Mouse (Mus musculus) cerebellum, postnatal 10 days (tissue): ENCODE measurements around the gene Olfr316.
"Not testable (repeated sequence)": the region's sequence is repeated elsewhere in the genome, so short reads cannot be mapped to it uniquely, and the experiment has no call there.

Experiments
- DNase-seq, 2 experiments: peaks; one replicate each; pipeline ENCODE4 v3.0.0; 2021; ENCODE audit warnings: mixed read lengths in 2 of 2

The Olfr316 gene

DNA sequence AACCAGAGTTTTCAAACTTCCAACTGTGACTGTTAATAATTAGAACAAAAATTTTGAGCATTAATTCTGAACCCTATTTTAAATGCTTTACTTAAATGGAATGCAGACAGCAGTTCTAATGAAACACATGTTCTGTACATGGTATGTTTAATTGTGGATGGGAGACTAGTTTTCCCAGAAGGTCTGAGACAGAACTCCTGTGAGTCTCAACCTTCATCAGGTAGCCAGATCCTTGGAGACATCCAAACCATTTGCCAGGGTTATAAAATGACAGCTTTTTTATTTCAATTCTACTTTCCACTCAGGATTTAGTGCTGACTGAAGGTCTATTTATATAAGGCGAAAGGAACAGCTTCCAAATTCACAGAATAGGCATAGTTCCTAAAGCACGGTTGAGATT lies at the start of gene Olfr316:
Gene Olfr316 (plus strand): TSS at position 301 of the 400 bp plus-strand sequence.
- no peak for DNase-seq

- no peak for DNase-seq
Measured at GRCm38 (mm10) chr11:58709086-58709485, 43.4 kb upstream of the Olfr316 start.

DNA sequence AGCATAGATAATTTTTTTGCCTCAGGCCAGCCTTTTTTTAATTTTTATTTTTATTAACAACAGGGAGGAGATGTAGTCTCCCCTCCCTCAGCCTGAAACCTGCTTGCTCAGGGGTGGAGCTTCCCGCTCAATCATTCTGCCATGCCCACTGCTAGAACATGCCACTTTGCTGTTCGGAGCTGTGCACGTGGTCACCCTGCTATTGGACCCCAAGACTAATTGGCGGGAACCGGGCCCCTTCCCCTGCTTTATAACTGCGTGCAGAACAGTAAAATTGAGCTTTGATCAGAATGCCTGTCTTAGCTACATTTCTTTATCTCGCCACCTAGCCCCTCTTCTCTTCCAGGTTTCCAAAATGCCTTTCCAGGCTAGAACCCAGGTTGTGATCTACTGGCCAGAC lies 34.8 kb upstream of the Olfr316 start:
- not testable (repeated sequence) for DNase-seq

GRCm38 (mm10) chr11:58719701-58720100 lies 32.8 kb upstream of the Olfr316 start:
- no peak for DNase-seq

DNA sequence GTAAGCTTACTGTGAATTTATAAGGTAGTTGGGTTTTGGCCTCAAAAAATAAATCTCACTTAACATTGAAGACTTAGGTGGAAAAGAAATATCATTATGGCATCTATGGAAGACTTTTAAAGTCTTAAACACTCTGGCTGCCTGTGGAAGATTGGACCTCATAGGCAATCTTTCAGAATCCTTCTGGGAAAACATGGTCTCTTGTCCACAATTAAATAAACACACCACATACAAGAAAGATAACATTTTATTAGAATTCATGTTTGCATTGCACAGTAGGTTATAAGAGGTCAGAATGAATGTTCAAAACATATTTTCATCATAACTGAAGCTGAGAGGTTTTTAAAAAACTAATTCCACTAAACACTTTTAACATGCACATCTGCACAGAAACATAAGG lies 28.6 kb upstream of the Olfr316 start, which contains the start of gene Olfr318:
Gene Olfr318 (minus strand): TSS at position 101 of the 400 bp plus-strand sequence.
- no peak for DNase-seq

DNA sequence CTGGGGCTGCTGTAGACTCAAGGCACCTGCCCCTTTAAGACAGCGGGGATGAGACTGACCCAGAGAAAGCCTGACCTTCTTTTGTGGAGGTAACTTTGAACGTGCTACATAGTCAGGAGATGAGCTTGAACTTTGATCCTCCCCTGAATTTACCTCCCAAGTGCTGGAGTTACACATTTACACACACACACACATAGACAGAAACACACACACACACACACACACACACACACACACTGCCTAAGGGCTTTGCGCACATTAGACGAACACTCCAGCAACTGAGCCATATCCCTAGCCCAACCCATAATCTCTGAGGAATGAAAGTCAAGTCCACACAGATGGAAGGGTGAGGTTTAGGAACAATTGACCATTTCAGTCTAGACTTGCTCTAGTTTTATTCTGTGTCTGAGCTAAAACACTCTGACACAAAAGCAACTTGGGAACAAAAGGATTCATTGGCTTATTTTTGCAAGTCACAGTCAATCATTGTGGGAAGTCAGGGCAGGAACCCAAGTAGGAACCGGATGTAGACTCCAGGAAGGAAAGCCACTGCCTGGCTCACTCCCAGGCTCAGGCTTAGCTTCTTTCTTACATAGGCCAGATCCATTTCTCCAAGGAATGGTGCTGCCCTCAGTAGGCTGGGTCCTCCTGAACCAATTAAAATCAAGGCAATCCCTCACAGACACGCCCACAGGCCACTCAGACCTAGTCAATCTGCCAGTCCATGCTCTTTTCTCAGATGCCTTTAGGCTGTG lies 24.5 kb upstream of the Olfr316 start:
- DNase-seq, result not testable (repeated sequence)

DNA sequence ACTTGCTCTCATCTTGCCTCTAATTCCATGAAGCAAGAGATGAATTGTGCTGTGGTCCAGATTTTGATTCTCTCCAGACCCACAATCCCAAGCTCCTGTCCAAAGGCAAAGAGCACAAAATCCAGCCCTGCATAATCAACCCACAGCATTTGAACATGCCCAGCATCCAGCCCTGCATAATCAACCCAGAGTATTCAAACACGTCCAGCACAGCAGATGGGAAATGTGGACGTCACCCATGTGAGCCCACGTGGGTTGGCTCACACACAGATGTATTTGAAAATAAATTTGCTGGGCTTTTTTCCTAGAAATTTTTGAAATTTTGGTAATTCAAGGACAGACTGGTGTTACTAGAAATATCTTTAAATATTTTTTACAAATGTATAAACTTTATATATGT lies 19.2 kb upstream of the Olfr316 start:
- DNase-seq, result peak; percentile 49 to 60

- DNase-seq, result no peak
Measured at GRCm38 (mm10) chr11:58738792-58739262, 13.7 kb upstream of the Olfr316 start, which contains the start of gene Olfr317. Gene Olfr317, minus strand, starts transcription at chr11:58739212.

DNA sequence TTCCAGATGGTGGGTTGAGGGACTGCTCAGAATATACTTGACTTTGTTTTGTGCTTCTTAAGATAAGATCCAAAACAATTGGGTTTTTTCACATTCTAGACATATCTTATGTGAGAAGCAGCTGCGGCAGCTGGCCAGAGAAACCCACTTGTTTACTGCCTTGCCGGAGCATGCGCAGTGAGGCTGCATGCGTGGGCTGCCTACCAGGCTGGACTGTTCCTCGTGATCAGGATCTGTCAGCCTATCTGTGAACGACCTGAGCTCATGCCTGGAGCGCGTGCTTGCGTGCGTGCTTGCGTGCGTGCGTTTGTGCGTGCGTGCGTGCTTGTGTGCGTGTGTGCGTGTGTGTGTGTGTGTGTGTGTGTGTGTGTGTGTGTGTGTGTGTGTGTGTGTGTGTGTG lies 1.4 kb upstream of the Olfr316 start:
- DNase-seq, result not testable (repeated sequence)

DNA sequence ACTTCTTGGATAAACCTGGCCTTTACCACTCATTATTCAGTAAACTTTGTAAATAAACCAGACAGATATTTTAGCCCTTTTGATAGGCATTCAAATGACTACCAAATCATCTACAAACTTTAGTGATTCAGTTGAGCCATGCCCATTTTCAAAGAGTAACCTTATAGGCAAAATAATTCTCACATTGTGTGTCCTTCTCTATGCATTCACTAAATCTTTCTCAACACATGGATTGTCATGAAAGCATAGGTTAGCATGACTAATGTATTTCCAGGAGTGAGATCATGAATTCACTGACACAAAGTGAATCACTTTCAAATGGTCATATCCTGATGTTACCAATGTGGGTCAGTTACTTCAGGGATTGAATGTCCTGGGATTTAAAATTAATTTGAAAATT lies 20.4 kb downstream of the Olfr316 start, which contains the start of gene Olfr315:
Gene Olfr315 (plus strand): TSS at position 301 of the 400 bp plus-strand sequence.
- no peak for DNase-seq

DNA sequence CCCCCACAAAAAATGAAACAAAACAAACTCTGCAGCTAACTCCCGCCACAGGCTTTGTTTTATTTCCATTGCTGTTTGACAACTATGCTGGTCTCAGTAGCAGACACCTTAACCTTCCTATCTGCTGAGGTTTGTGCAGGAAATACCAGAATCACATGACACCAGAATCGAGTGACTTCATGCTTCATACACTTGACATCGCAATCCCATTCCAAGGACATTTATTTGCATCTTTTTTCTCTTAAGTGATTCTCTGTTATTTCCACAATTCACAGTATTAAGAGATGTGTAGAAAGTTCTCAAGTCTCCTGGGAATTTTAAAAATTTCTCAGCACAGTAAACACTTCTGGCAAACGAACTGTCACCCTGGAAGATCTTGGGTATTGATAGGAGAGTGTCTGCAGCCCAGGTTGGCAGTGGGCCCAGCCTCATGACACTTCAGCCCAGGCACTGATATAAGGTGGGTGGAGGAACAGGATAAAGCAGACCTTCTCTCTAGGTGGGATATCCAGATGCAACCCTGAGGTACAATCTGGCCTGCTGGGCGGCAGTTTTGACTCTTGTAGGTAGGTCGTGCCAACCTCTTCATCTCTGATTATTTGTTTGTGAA lies 30.1 kb downstream of the Olfr316 start, which contains the start of gene Olfr314:
Gene Olfr314 (plus strand): TSS at position 473 of the 610 bp plus-strand sequence.
- peak in 1 of 2 experiments; percentile 24 for DNase-seq

- DNase-seq, result no peak
Measured at GRCm38 (mm10) chr11:58784182-58784581, 31.6 kb downstream of the Olfr316 start.

DNA sequence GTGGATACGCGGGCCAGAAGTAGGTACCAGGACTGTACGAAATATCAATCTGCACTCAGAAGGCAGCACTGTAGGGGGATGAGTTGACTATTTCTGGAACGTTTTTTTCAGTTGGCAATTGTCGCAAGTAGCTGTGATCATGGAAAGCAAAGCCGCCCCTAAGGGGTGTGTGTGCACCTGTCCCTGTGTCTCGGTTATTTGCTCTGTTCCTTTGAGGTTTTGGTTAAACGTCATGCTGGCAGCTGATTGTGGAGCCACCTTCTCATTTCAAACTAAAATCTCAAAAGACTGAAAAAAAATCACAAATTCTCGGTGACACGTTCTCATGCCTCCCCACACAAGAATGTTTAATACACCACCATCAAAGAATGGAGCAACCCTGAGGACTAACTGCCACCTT lies 35.1 kb downstream of the Olfr316 start:
- DNase-seq, result no peak

GRCm38 (mm10) chr11:58788346-58788745 lies 35.8 kb downstream of the Olfr316 start:
- DNase-seq, result no peak

DNA sequence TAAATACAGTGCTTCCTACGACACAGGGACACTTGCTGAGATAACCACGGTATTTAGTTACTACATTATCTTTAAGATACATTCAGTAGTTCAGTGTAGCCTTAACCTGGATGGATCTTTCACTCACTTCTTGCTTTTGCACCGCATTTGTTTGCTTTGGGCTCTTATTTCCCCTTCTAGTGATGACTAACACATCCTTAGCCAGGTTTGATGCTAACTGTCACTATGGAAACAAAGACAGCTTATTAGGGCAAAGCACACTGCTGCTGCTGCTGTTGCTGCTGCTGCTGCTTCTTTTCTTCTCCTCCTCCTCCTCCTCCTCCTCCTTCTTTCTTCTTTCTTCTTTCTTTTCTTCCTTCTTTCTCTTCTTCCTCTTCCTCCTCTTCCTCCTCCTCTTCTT lies 37.0 kb downstream of the Olfr316 start:
- DNase-seq, result no peak

DNA sequence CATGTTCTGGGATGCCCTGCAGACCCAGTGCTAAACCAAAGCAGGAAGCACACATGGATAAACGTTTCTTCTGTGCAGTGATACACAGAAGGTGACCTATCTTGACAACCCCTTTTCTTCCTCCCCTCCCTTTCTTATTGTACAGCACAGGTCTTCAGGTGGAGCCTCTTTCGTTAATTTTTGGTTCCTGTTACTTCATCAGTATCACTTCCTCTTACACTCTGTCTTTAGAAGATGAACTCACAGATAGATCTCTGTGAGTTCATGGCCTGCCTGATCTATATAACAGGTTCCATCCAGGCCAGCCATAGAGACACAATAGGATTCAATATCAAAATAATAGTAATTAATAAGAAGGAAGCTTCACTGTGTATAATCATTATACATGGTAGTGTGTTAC lies 37.5 kb downstream of the Olfr316 start:
- DNase-seq, result no peak

DNA sequence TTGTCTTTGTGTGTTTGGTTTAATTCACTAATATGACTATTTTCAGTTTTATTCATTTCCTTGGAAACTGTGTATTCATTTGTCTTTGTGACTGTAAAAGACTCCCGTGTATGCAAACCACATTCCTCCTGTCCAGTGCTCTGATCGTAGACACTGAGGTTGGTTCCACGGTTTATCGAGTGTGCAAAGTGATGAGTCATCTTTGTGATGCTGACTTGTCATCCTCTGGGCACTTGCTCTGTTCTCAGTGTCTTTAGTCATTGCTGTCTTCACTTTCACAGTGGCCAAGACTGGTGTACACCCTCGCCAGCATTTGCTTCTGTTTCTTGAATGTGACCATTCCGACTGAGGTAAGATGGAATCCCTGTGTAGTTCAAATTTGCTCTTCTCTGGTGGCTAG lies 38.1 kb downstream of the Olfr316 start:
- no peak for DNase-seq

- no peak for DNase-seq
Measured at GRCm38 (mm10) chr11:58795856-58796255, 43.3 kb downstream of the Olfr316 start.

GRCm38 (mm10) chr11:58796850-58797249 lies 44.3 kb downstream of the Olfr316 start:
- DNase-seq, result peak; percentile 34 to 50

- DNase-seq, result no peak
Measured at GRCm38 (mm10) chr11:58799747-58800146, 47.2 kb downstream of the Olfr316 start.

DNA sequence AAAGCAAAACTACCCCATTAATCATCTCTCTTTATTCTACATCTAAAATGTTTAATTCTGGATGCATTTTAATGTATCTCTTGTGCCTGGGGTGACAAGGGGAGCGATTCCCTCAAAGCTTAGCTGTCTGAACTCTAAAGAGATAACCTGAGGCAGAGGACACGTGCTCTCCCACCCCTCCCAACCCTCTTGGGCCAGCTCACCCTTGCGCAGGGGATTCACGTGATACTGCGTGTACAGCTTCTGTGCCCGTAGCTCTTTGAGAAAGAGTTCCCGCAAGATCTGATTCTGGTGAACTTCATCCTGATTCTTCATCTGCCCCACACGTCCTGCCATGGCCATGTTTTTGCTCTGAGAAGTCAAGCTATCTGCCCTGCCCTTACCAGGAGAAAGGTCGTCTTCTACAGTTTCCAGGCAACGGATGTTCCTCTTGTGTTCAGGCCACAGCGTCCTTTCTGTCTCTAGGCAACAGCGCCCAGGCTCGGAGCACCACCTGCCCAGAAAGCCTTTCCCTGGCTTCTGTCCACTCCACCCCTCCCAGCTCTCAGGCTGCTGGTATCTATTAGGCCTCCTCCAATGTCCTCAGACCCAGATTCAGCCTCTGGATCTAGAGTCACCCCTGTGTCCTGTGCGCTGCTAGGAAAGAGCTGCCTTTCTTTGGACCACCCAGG lies 49.2 kb downstream of the Olfr316 start, which contains the start of gene Fam183b:
Gene Fam183b (minus strand): TSS at position 403 of the 671 bp plus-strand sequence.
- peak; percentile 84 to 88 for DNase-seq

- DNase-seq, result no peak
Measured at GRCm38 (mm10) chr11:58803871-58804270, 51.3 kb downstream of the Olfr316 start.

DNA sequence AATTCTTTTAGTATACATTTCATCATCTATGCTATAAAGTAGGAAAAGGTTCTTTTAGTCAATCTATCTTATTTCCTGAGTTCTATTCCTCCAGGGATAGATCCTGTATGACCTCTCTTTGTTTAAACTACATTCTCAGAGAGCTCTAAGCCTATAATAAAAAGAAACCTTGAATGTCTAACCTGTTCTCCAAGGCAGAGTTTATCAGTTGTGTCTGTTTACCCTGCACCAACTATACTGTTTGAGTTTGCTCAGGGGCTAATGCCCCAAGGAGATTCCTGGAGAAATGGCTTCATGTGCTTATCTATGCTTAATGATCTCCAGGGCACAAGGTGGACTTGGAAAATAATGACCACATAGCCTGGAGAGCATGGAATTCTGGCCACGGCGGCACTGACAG lies 51.9 kb downstream of the Olfr316 start:
- no peak for DNase-seq
